Mouse (Mus musculus): ENCODE measurements around the gene Ppp1r3e. TPM values are rescaled to one million over a fixed set of nuclear protein-coding genes. Genes with fewer than 3 reads are reported as not detected.

The Ppp1r3e gene
- polyA plus RNA-seq, 1 experiment from 2014 or later: 2.3 TPM

GRCm38 (mm10) chr14:54866936-54867335, 10.4 kb downstream of the Ppp1r3e start:
- Histone ChIP-seq H3K27me3 (ENCODE audit: control insufficient read depth, insufficient read depth, low read depth, low read length) (no peaks in the 10 kb centered on the region), H3K4me1 (ENCODE audit: control insufficient read depth, insufficient read depth, low read length) (peaks cover 3% of the 10 kb centered on the region), H3K4me3 (ENCODE audit: low read depth, low read length) (no peak overlapping the region), H3K27ac (ENCODE audit: low read length) (no peak overlapping the region), H3K4me2 (ENCODE audit: low read length) (no peak overlapping the region), H3K9me3 (replicated peaks; ENCODE audit: control insufficient read depth, low read length, poor library complexity, severe bottlenecking) (no peaks in the 10 kb centered on the region), H3K9ac (ENCODE audit: low read depth, low read length) (no peak overlapping the region), H3K36me3 (ENCODE audit: control insufficient read depth, insufficient read depth, low read length) (peaks cover 2% of the 10 kb centered on the region; the same call in 1 of the 2 replicates)
- no peak for ATAC-seq
- 50% methylated on average over 5 of the region's 5 CpGs for WGBS

DNA sequence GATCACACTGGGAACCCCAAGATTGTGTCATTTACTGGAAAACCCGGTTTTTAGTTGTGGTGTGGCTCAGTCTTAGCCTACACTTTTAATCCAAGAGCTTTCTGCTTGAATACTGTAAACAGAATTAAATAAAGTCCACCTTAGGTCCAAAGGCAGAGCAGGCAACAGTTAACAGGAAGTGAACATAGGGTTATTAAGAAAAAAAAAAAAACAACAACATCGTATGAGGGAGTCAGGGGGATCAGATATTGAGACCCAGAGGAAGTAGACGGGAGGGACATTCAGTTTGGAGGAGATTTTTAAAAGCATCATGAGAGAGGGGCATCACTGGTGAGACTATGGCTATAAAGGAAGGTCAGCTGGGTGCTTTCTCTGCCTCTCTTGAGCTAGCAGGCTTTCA, 11.1 kb downstream of the Ppp1r3e start:
- Histone ChIP-seq H3K36me3 (ENCODE audit: control insufficient read depth, insufficient read depth, low read length) (peaks cover 2% of the 10 kb centered on the region; the same call in 1 of the 2 replicates), H3K4me3 (ENCODE audit: low read depth, low read length) (no peak overlapping the region), H3K9me3 (replicated peaks; ENCODE audit: control insufficient read depth, low read length, poor library complexity, severe bottlenecking) (no peaks in the 10 kb centered on the region), H3K9ac (ENCODE audit: low read depth, low read length) (no peak overlapping the region), H3K27me3 (ENCODE audit: control insufficient read depth, insufficient read depth, low read depth, low read length) (no peaks in the 10 kb centered on the region), H3K4me2 (ENCODE audit: low read length) (no peak overlapping the region), H3K4me1 (ENCODE audit: control insufficient read depth, insufficient read depth, low read length) (peaks cover 3% of the 10 kb centered on the region), H3K27ac (ENCODE audit: low read length) (no peak overlapping the region)
- ATAC-seq: no peak
- 71% methylated on average over 3 of the region's 3 CpGs for WGBS

GRCm38 (mm10) chr14:54865626-54866025, 11.7 kb downstream of the Ppp1r3e start:
- ATAC-seq: no peak

GRCm38 (mm10) chr14:54864313-54865036, 12.9 kb downstream of the Ppp1r3e start:
- WGBS: 16% methylated on average over 21 of the region's 21 CpGs

More at GRCm38 (mm10) chr14:54865626-54866025, 11.7 kb downstream of the Ppp1r3e start:
- no peak overlapping the region for H3K4me2 ChIP-seq (ENCODE audit: low read length)
- WGBS: 87% methylated on average over 5 of the region's 5 CpGs
- no peaks in the 10 kb centered on the region for H3K9me3 ChIP-seq (replicated peaks; ENCODE audit: control insufficient read depth, low read length, poor library complexity, severe bottlenecking)
- H3K36me3 ChIP-seq (ENCODE audit: control insufficient read depth, insufficient read depth, low read length): no peaks in the 10 kb centered on the region
- H3K9ac ChIP-seq (ENCODE audit: low read depth, low read length): no peak overlapping the region
- H3K27ac ChIP-seq (ENCODE audit: low read length): no peak overlapping the region
- H3K4me1 ChIP-seq (ENCODE audit: control insufficient read depth, insufficient read depth, low read length): peaks cover 3% of the 10 kb centered on the region
- H3K4me3 ChIP-seq (ENCODE audit: low read depth, low read length): no peak overlapping the region
- H3K27me3 ChIP-seq (ENCODE audit: control insufficient read depth, insufficient read depth, low read depth, low read length): no peaks in the 10 kb centered on the region

DNA sequence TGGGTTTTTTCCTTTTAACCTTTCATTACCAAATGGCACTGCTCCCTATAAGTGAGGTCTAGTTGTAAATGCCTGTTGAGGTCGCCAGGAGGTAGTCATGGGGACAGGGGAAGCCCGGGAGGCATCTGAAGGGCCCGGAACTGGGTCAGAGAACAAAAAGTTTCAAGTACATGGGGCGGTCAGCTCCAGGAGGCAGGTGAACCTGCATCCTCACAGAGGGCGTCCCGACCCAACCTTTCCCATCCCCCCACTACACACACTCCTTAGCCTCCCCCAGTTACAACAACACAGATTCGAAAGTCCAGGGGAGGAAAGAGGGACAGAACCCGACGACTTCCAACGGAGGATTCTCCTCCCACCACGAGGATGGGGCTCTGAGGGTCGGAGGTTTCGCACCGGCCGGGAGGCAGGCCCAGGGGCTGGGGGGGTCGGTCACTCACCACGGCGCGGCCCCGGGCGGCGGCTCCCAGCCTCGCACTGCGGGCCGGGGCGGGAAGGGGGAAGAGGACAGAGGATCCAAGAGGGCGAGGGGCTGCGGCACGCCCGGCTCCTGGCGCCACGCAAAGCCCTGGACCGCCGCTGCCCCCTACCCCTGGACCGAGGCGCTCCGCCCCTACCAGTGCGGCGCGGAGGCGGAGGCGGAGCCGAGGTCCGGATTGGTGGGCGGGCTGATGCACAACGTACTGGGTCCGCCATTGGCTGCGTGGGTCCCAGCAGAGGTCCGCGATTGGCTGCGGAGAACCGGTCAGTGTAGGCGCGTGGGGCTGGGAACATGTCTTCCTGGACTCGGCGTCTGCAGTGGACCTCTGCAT, 13.6 kb downstream of the Ppp1r3e start:
- under 1% methylated on average over 52 of the region's 56 CpGs for WGBS
- no peaks in the 10 kb centered on the region for H3K27me3 ChIP-seq (ENCODE audit: control insufficient read depth, insufficient read depth, low read depth, low read length)
- H3K9me3 ChIP-seq (replicated peaks; ENCODE audit: control insufficient read depth, low read length, poor library complexity, severe bottlenecking): no peaks in the 10 kb centered on the region
- peak overlapping the region; percentile 93 for H3K9ac ChIP-seq (ENCODE audit: low read depth, low read length)
- H3K27ac ChIP-seq (ENCODE audit: low read length): peak overlapping the region; percentile 73
- peak overlapping the region; percentile 71 for H3K4me2 ChIP-seq (ENCODE audit: low read length)
- ATAC-seq: peak; percentile 100
- peak overlapping the region; percentile 92 for H3K4me3 ChIP-seq (ENCODE audit: low read depth, low read length)
- H3K36me3 ChIP-seq (ENCODE audit: control insufficient read depth, insufficient read depth, low read length): no peaks in the 10 kb centered on the region
- H3K4me1 ChIP-seq (ENCODE audit: control insufficient read depth, insufficient read depth, low read length): peaks cover 3% of the 10 kb centered on the region

More at GRCm38 (mm10) chr14:54864313-54865036, 12.9 kb downstream of the Ppp1r3e start:
- Histone ChIP-seq H3K27me3 (ENCODE audit: control insufficient read depth, insufficient read depth, low read depth, low read length) (no peaks in the 10 kb centered on the region), H3K4me2 (ENCODE audit: low read length) (peak overlapping the region; percentile 71), H3K9me3 (replicated peaks; ENCODE audit: control insufficient read depth, low read length, poor library complexity, severe bottlenecking) (no peaks in the 10 kb centered on the region), H3K9ac (ENCODE audit: low read depth, low read length) (peak overlapping the region; percentile 93), H3K4me1 (ENCODE audit: control insufficient read depth, insufficient read depth, low read length) (peaks cover 3% of the 10 kb centered on the region), H3K4me3 (ENCODE audit: low read depth, low read length) (peak overlapping the region; percentile 92), H3K27ac (ENCODE audit: low read length) (peak overlapping the region; percentile 73), H3K36me3 (ENCODE audit: control insufficient read depth, insufficient read depth, low read length) (no peaks in the 10 kb centered on the region)
- no peak; the same call in 1 of the 2 replicates for ATAC-seq

GRCm38 (mm10) chr14:54860511-54860910, 16.8 kb downstream of the Ppp1r3e start:
- Histone ChIP-seq H3K36me3 (ENCODE audit: control insufficient read depth, insufficient read depth, low read length) (peaks cover 3% of the 10 kb centered on the region), H3K4me3 (ENCODE audit: low read depth, low read length) (no peak overlapping the region), H3K9ac (ENCODE audit: low read depth, low read length) (no peak overlapping the region), H3K27me3 (ENCODE audit: control insufficient read depth, insufficient read depth, low read depth, low read length) (no peaks in the 10 kb centered on the region), H3K27ac (ENCODE audit: low read length) (no peak overlapping the region), H3K4me2 (ENCODE audit: low read length) (no peak overlapping the region), H3K9me3 (replicated peaks; ENCODE audit: control insufficient read depth, low read length, poor library complexity, severe bottlenecking) (no peaks in the 10 kb centered on the region), H3K4me1 (ENCODE audit: control insufficient read depth, insufficient read depth, low read length) (peaks cover 3% of the 10 kb centered on the region)
- WGBS: 37% methylated on average over 2 of the region's 2 CpGs
- no peak for ATAC-seq

DNA sequence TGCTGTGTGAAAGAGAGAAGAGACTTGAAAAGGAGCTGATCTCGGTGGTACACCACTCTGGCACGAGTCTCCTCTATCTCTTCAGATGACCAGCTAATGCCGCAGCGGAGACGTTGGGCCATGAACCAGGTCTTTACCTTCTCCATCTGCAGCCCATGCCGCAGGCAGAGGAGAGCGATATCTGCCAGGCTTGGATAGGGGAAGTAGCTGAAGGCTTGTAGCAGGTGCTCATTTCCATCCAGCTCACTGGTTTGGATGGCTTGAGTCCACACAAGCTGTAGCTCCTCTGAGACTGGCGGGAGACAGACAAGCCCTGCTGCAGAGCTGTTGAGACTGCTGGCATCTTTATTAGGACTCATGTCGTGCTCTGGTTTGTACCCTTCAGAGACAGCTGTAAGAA, 19.5 kb downstream of the Ppp1r3e start:
- no peak overlapping the region for H3K4me3 ChIP-seq (ENCODE audit: low read depth, low read length)
- no peak overlapping the region for H3K27ac ChIP-seq (ENCODE audit: low read length)
- H3K9me3 ChIP-seq (replicated peaks; ENCODE audit: control insufficient read depth, low read length, poor library complexity, severe bottlenecking): no peaks in the 10 kb centered on the region
- H3K4me1 ChIP-seq (ENCODE audit: control insufficient read depth, insufficient read depth, low read length): no peaks in the 10 kb centered on the region
- H3K4me2 ChIP-seq (ENCODE audit: low read length): no peak overlapping the region
- no peak for ATAC-seq
- peaks cover 3% of the 10 kb centered on the region for H3K36me3 ChIP-seq (ENCODE audit: control insufficient read depth, insufficient read depth, low read length)
- H3K9ac ChIP-seq (ENCODE audit: low read depth, low read length): no peak overlapping the region
- H3K27me3 ChIP-seq (ENCODE audit: control insufficient read depth, insufficient read depth, low read depth, low read length): no peaks in the 10 kb centered on the region
- WGBS: 92% methylated on average over 9 of the region's 9 CpGs

DNA sequence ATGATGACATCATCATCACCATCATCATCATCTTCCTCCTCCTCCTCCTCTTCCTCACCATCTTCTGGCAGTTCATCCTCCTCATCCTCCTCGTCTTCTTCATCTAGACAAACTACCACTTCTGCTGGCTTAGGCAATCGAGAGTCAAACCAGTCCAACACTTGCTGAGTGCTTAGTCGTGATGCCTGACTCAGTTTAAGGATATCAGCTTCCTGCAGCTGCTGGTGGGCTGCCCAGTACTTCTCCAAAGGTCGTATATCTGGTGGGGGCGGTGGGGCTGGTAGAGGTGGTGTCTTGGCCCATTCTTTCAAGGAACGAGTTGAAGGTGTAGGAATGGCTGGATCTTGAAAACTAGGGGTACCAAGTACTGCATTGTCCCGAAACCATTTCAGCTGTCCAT, 20.6 kb downstream of the Ppp1r3e start:
- no peak overlapping the region for H3K9ac ChIP-seq (ENCODE audit: low read depth, low read length)
- no peaks in the 10 kb centered on the region for H3K4me1 ChIP-seq (ENCODE audit: control insufficient read depth, insufficient read depth, low read length)
- H3K36me3 ChIP-seq (ENCODE audit: control insufficient read depth, insufficient read depth, low read length): peaks cover 3% of the 10 kb centered on the region
- H3K9me3 ChIP-seq (replicated peaks; ENCODE audit: control insufficient read depth, low read length, poor library complexity, severe bottlenecking): no peaks in the 10 kb centered on the region
- WGBS: 91% methylated on average over 7 of the region's 7 CpGs
- ATAC-seq: no peak
- no peaks in the 10 kb centered on the region for H3K27me3 ChIP-seq (ENCODE audit: control insufficient read depth, insufficient read depth, low read depth, low read length)
- no peak overlapping the region for H3K27ac ChIP-seq (ENCODE audit: low read length)
- no peak overlapping the region for H3K4me2 ChIP-seq (ENCODE audit: low read length)
- H3K4me3 ChIP-seq (ENCODE audit: low read depth, low read length): no peak overlapping the region

DNA sequence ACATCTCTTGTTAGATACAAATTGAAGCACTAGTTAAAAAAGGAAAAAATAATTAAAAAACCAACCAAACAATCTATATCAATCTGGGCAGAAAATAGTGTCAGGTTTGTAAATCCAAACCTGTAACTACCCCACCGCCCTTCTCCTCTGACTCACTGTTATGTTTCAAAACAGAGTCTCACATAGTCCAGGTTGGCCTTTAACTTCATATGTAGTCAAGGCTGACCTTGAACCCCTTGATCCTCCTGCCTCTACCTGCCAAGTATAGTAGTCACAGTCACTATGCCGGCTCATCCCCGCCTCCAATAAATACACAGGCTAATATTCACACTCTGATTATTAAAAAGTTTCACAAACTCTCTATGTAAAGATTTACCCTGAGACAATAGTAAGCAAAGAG, 21.6 kb downstream of the Ppp1r3e start:
- Histone ChIP-seq H3K4me2 (ENCODE audit: low read length) (no peak overlapping the region), H3K4me1 (ENCODE audit: control insufficient read depth, insufficient read depth, low read length) (no peaks in the 10 kb centered on the region), H3K27ac (ENCODE audit: low read length) (no peak overlapping the region), H3K9ac (ENCODE audit: low read depth, low read length) (no peak overlapping the region), H3K4me3 (ENCODE audit: low read depth, low read length) (no peak overlapping the region), H3K9me3 (replicated peaks; ENCODE audit: control insufficient read depth, low read length, poor library complexity, severe bottlenecking) (no peaks in the 10 kb centered on the region), H3K27me3 (ENCODE audit: control insufficient read depth, insufficient read depth, low read depth, low read length) (no peaks in the 10 kb centered on the region), H3K36me3 (ENCODE audit: control insufficient read depth, insufficient read depth, low read length) (peaks cover 3% of the 10 kb centered on the region)
- no peak for ATAC-seq
- 98% methylated on average over 3 of the region's 3 CpGs for WGBS

Measured in midbrain, embryonic 16.5 days (tissue).